Mouse (Mus musculus): ENCODE measurements at regions not wholly inside any gene's neighbourhood (a gene's known extent, or its start where the extent isn't known, plus 50 kb on each side); places are given as distances from the start of the nearest gene placed in this dataset.

GRCm38 (mm10) chr9:112447515-112447914 is 211.8 kb upstream of the Arpp21 start:
- TF ChIP-seq CTCF (IDR thresholded peaks at IDR 0.05; ENCODE audit: insufficient read depth, low read depth, low read length) (no peak), POLR2A (IDR thresholded peaks at IDR 0.05; ENCODE audit: insufficient read depth, low read depth, low read length) (no peak)

Measured in olfactory bulb, adult 2 months (tissue).